Mouse (Mus musculus) stomach, embryonic 14.5 days (tissue): ENCODE results near the gene Ccnd2. TPM values are rescaled to one million over a fixed set of nuclear protein-coding genes. Genes with fewer than 3 reads are reported as not detected.

Experiments used
- ATAC-seq: fragments of 200-750 bp; cut with Nextera tagmentation; 2 replicates; pipeline ENCODE4 v1.8.0; 2017; ENCODE audit warnings: low read depth, moderate TSS enrichment; ENCODE audit not compliant: insufficient number of reproducible peaks, insufficient read depth, low FRiP score
- H3K27ac ChIP-seq: fragments of 300-500 bp; sonication (generic); 2 replicates; pipeline ENCODE4 v1.5.1; 2014; ENCODE audit warnings: mild to moderate bottlenecking, low read length, moderate library complexity, mixed read lengths
- H3K27me3 ChIP-seq: fragments of 300-500 bp; sonication (generic); 2 replicates; pipeline ENCODE4 v1.6.1; 2014; ENCODE audit warnings: low read length, control low read depth, mixed read lengths; ENCODE audit not compliant: control insufficient read depth, insufficient read depth
- H3K36me3 ChIP-seq: fragments of 300-500 bp; sonication (generic); 2 replicates; pipeline ENCODE4 v1.6.1; 2014; ENCODE audit warnings: mild to moderate bottlenecking, control low read depth, low read length, moderate library complexity, mixed read lengths; ENCODE audit not compliant: control insufficient read depth, insufficient read depth
- H3K4me1 ChIP-seq: fragments of 300-500 bp; sonication (generic); 2 replicates; pipeline ENCODE4 v1.6.1; 2014; ENCODE audit warnings: low read length, control low read depth, mixed read lengths; ENCODE audit not compliant: control insufficient read depth, insufficient read depth
- H3K4me2 ChIP-seq: fragments of 300-500 bp; sonication (generic); replicated peaks from 2 replicates; pipeline ENCODE4 v1.6.1; 2014; ENCODE audit warnings: low read depth, low read length, control low read depth
- H3K4me3 ChIP-seq: fragments of 300-500 bp; sonication (generic); 2 replicates; pipeline ENCODE4 v1.5.1; 2014; ENCODE audit warnings: low read depth, low read length, control low read depth
- H3K9ac ChIP-seq: fragments of 300-500 bp; sonication (generic); replicated peaks from 2 replicates; pipeline ENCODE4 v1.6.1; 2014; ENCODE audit warnings: low read depth, mild to moderate bottlenecking, control low read depth, low read length, moderate library complexity, mixed read lengths
- H3K9me3 ChIP-seq: fragments of 300-500 bp; sonication (generic); 2 replicates; pipeline ENCODE4 v1.6.1; 2016; ENCODE audit warnings: low read depth, low read length, control low read depth; ENCODE audit not compliant: control insufficient read depth
- WGBS: fragments of 180-500 bp; shearing (Covaris S2); extraction: QIAGEN DNeasy Blood & Tissue Kit; methylation state at CpG from one replicate; pipeline ENCODE4 v1.1.7; 2014; 5-methylcytosine and 5-hydroxymethylcytosine counted together
- polyA plus RNA-seq: library from polyadenylated mRNA; unstranded; fragments of >200 nt; fragmentation: Nextera tagmentation; extraction: Ambion mirVana; gene quantifications from 2 replicates; pipeline ENCODE4 v1.2.1, GENCODE M21; 2014

Gene Ccnd2
- polyA plus RNA-seq, 1 experiment from 2014 or later: 1,268 TPM

GRCm38 (mm10) chr6:127165663-127166062, 13.7 kb upstream of the Ccnd2 start:
- Histone ChIP-seq H3K9me3 (no peaks in the 10 kb centered on the region), H3K27me3 (no peaks in the 10 kb centered on the region), H3K36me3 (no peaks in the 10 kb centered on the region), H3K4me3 (no peak overlapping the region), H3K4me1 (0 out of 2 replicates have a peak, but pooled peaks cover 2% of the 10 kb centered on the region), H3K9ac (no peak overlapping the region), H3K4me2 (no peak overlapping the region), H3K27ac (no peak overlapping the region)
- no peak for ATAC-seq
- 70% methylated on average over 4 of the region's 4 CpGs for WGBS

- Histone ChIP-seq H3K4me1 (0 out of 2 replicates have a peak, but pooled peaks cover 2% of the 10 kb centered on the region), H3K9ac (no peak overlapping the region), H3K9me3 (no peaks in the 10 kb centered on the region), H3K27me3 (no peaks in the 10 kb centered on the region), H3K4me2 (no peak overlapping the region), H3K4me3 (no peak overlapping the region), H3K36me3 (no peaks in the 10 kb centered on the region), H3K27ac (no peak overlapping the region)
- ATAC-seq: no peak
- WGBS: 17% methylated on average over 6 of the region's 6 CpGs
Measured at GRCm38 (mm10) chr6:127162842-127163241, 10.8 kb upstream of the Ccnd2 start.

- Histone ChIP-seq H3K27me3 (no peaks in the 10 kb centered on the region), H3K9ac (no peak overlapping the region), H3K36me3 (no peaks in the 10 kb centered on the region), H3K4me2 (no peak overlapping the region), H3K4me1 (0 out of 2 replicates have a peak, but pooled peaks cover 8% of the 10 kb centered on the region), H3K27ac (no peak overlapping the region), H3K9me3 (no peaks in the 10 kb centered on the region), H3K4me3 (no peak overlapping the region)
- WGBS: 48% methylated on average over 1 of the region's 1 CpGs
- no peak for ATAC-seq
Measured at GRCm38 (mm10) chr6:127157321-127157720, 5.3 kb upstream of the Ccnd2 start.

- H3K9ac ChIP-seq: peak overlapping the region; percentile 41
- H3K4me3 ChIP-seq: peak overlapping the region; percentile 89
- H3K27me3 ChIP-seq: no peaks in the 10 kb centered on the region
- no peaks in the 10 kb centered on the region for H3K36me3 ChIP-seq
- no peaks in the 10 kb centered on the region for H3K9me3 ChIP-seq
- H3K27ac ChIP-seq: peak overlapping the region; percentile 95
- ATAC-seq: no peak
- peak overlapping the region; percentile 88 for H3K4me2 ChIP-seq
- WGBS: under 1% methylated on average over 15 of the region's 15 CpGs
- peaks cover 15% of the 10 kb centered on the region; the same call in 1 of the 2 replicates for H3K4me1 ChIP-seq
Measured at GRCm38 (mm10) chr6:127155468-127155867, 3.5 kb upstream of the Ccnd2 start.

- H3K27ac ChIP-seq: peak overlapping the region; percentile 95
- peak overlapping the region; percentile 88 for H3K4me2 ChIP-seq
- WGBS: under 1% methylated on average over 34 of the region's 34 CpGs
- ATAC-seq: peak; percentile 19; the same call in 1 of the 2 replicates
- no peaks in the 10 kb centered on the region for H3K27me3 ChIP-seq
- peaks cover 15% of the 10 kb centered on the region; the same call in 1 of the 2 replicates for H3K4me1 ChIP-seq
- H3K9me3 ChIP-seq: no peaks in the 10 kb centered on the region
- peak overlapping the region; percentile 89 for H3K4me3 ChIP-seq
- H3K36me3 ChIP-seq: no peaks in the 10 kb centered on the region
- peak overlapping the region; percentile 41 for H3K9ac ChIP-seq
Measured at GRCm38 (mm10) chr6:127154708-127155268, 2.8 kb upstream of the Ccnd2 start.

GRCm38 (mm10) chr6:127153972-127154707, 2.1 kb upstream of the Ccnd2 start:
- peak overlapping the region; percentile 95 for H3K27ac ChIP-seq
- ATAC-seq: no peak
- H3K36me3 ChIP-seq: no peaks in the 10 kb centered on the region
- H3K27me3 ChIP-seq: no peaks in the 10 kb centered on the region
- no peaks in the 10 kb centered on the region for H3K9me3 ChIP-seq
- H3K4me2 ChIP-seq: peak overlapping the region; percentile 88
- H3K4me3 ChIP-seq: peak overlapping the region; percentile 89
- under 1% methylated on average over 30 of the region's 30 CpGs for WGBS
- peak overlapping the region; percentile 32; the same call in 1 of the 2 replicates for H3K9ac ChIP-seq
- peaks cover 15% of the 10 kb centered on the region; the same call in 1 of the 2 replicates for H3K4me1 ChIP-seq

- peak overlapping the region; percentile 88 for H3K4me2 ChIP-seq
- peaks cover 18% of the 10 kb centered on the region; the same call in 1 of the 2 replicates for H3K4me1 ChIP-seq
- under 1% methylated on average over 26 of the region's 28 CpGs for WGBS
Measured at GRCm38 (mm10) chr6:127153296-127153800, 1.4 kb upstream of the Ccnd2 start.

GRCm38 (mm10) chr6:127151565-127152105, 358 bp downstream of the Ccnd2 start:
- peak overlapping the region; percentile 89 for H3K4me3 ChIP-seq
- peaks cover 7% of the 10 kb centered on the region for H3K36me3 ChIP-seq
- ATAC-seq: peak; percentile 1; the same call in 1 of the 2 replicates
- no peaks in the 10 kb centered on the region for H3K27me3 ChIP-seq
- peak overlapping the region; percentile 88 for H3K4me2 ChIP-seq
- peak overlapping the region; percentile 34 for H3K9ac ChIP-seq
- under 1% methylated on average over 29 of the region's 29 CpGs for WGBS
- H3K27ac ChIP-seq: peak overlapping the region; percentile 95
- peaks cover 32% of the 10 kb centered on the region for H3K4me1 ChIP-seq
- H3K9me3 ChIP-seq: no peaks in the 10 kb centered on the region

More at GRCm38 (mm10) chr6:127153296-127153800, 1.4 kb upstream of the Ccnd2 start:
- peak overlapping the region; percentile 95 for H3K27ac ChIP-seq
- H3K4me3 ChIP-seq: peak overlapping the region; percentile 89
- H3K9me3 ChIP-seq: no peaks in the 10 kb centered on the region
- H3K36me3 ChIP-seq: no peaks in the 10 kb centered on the region
- no peaks in the 10 kb centered on the region for H3K27me3 ChIP-seq
- ATAC-seq: no peak
- H3K9ac ChIP-seq: peak overlapping the region; percentile 32; the same call in 1 of the 2 replicates
